Mouse (Mus musculus): ENCODE measurements around the gene Ube3c.

Ube3c gene

GRCm38 (mm10) chr5:29672551-29672950, 103.5 kb downstream of the Ube3c start:
- DNase-seq (ENCODE audit: low read depth): peak; percentile 72

GRCm38 (mm10) chr5:29674305-29674704, 105.3 kb downstream of the Ube3c start:
- DNase-seq (ENCODE audit: low read depth): no peak

GRCm38 (mm10) chr5:29676445-29676844, 107.4 kb downstream of the Ube3c start:
- DNase-seq (ENCODE audit: low read depth): no peak

- no peak for DNase-seq (ENCODE audit: low read depth)
These were observed 116.0 kb downstream of the Ube3c start for GRCm38 (mm10) chr5:29685085-29685484.

- peak; percentile 70 for DNase-seq (ENCODE audit: low read depth)
These were observed 118.6 kb downstream of the Ube3c start for GRCm38 (mm10) chr5:29687671-29688070.

GRCm38 (mm10) chr5:29688352-29688751, 119.3 kb downstream of the Ube3c start:
- DNase-seq (ENCODE audit: low read depth): peak; percentile 79

- DNase-seq (ENCODE audit: low read depth): no peak
These were observed 129.5 kb downstream of the Ube3c start for GRCm38 (mm10) chr5:29698493-29698892.

- no peak for DNase-seq (ENCODE audit: low read depth)
These were observed 130.6 kb downstream of the Ube3c start for GRCm38 (mm10) chr5:29699520-29700202.

- DNase-seq (ENCODE audit: low read depth): peak; percentile 73
These were observed 138.2 kb downstream of the Ube3c start for GRCm38 (mm10) chr5:29707241-29707640.

- peak; percentile 76 for DNase-seq (ENCODE audit: low read depth)
These were observed 139.2 kb downstream of the Ube3c start for GRCm38 (mm10) chr5:29708258-29708657.

GRCm38 (mm10) chr5:29711631-29712030, 142.6 kb downstream of the Ube3c start:
- DNase-seq (ENCODE audit: low read depth): no peak

- no peak for DNase-seq (ENCODE audit: low read depth)
These were observed 143.9 kb downstream of the Ube3c start for GRCm38 (mm10) chr5:29712906-29713305.

- DNase-seq (ENCODE audit: low read depth): no peak
These were observed 152.1 kb downstream of the Ube3c start for GRCm38 (mm10) chr5:29721159-29721558.

GRCm38 (mm10) chr5:29725369-29725768, 156.3 kb downstream of the Ube3c start:
- no peak for DNase-seq (ENCODE audit: low read depth)
